Mouse (Mus musculus): ENCODE data around the gene Pfkfb4. TPM values are rescaled to one million over a fixed set of nuclear protein-coding genes. Genes with fewer than 3 reads are reported as not detected.

Gene Pfkfb4
- polyA plus RNA-seq, 1 experiment: 48.3 TPM

- no peak for DNase-seq (ENCODE audit: low read depth)
These were observed 66.6 kb downstream of the Pfkfb4 start for GRCm38 (mm10) chr9:109058006-109058765.

GRCm38 (mm10) chr9:109059136-109059903, 67.7 kb downstream of the Pfkfb4 start, which contains the start of gene Trex1:
Trex1 (minus strand) TSS chr9:109059734.
- DNase-seq (ENCODE audit: low read depth): peak; percentile 38

- no peak for DNase-seq (ENCODE audit: low read depth)
These were observed 68.8 kb downstream of the Pfkfb4 start for GRCm38 (mm10) chr9:109060184-109060897.

GRCm38 (mm10) chr9:109060898-109061295, 69.3 kb downstream of the Pfkfb4 start:
- DNase-seq (ENCODE audit: low read depth): no peak

GRCm38 (mm10) chr9:109068095-109068735, 76.6 kb downstream of the Pfkfb4 start:
- DNase-seq (ENCODE audit: low read depth): no peak

GRCm38 (mm10) chr9:109073661-109074573, 82.3 kb downstream of the Pfkfb4 start, which contains the start of gene Atrip:
Atrip (minus strand) TSS chr9:109074124.
- DNase-seq (ENCODE audit: low read depth): no peak

- DNase-seq (ENCODE audit: low read depth): no peak
These were observed 88.9 kb downstream of the Pfkfb4 start for GRCm38 (mm10) chr9:109080516-109080915.

- no peak for DNase-seq (ENCODE audit: low read depth)
These were observed 90.2 kb downstream of the Pfkfb4 start for GRCm38 (mm10) chr9:109081749-109082123.

Other genes starting within 250 kb of the Pfkfb4 start
- 261 and 273 TPM in 2 replicates for gene Ip6k2, start 208.0 kb upstream of the Pfkfb4 start, polyA plus RNA-seq (2012; rRNA removed)
- gene Nckipsd, start 183.4 kb upstream of the Pfkfb4 start, polyA plus RNA-seq (2012; rRNA removed): 43.0 and 46.4 TPM in 2 replicates
- gene Celsr3, start 165.5 kb upstream of the Pfkfb4 start, polyA plus RNA-seq (2012; rRNA removed): 1.0 and 1.1 TPM in 2 replicates
- gene Slc26a6, start 138.5 kb upstream of the Pfkfb4 start, polyA plus RNA-seq (2012; rRNA removed): 10.7 and 17.5 TPM in 2 replicates
- gene Tmem89, start 77.2 kb upstream of the Pfkfb4 start, polyA plus RNA-seq (2012; rRNA removed): 0.69 and 0.98 TPM in 2 replicates
- 396 and 468 TPM in 2 replicates for gene Uqcrc1, start 55.1 kb upstream of the Pfkfb4 start, polyA plus RNA-seq (2012; rRNA removed)
- 17.9 and 18.8 TPM in 2 replicates for gene Col7a1, start 38.2 kb upstream of the Pfkfb4 start, polyA plus RNA-seq (2012; rRNA removed)
- gene Ucn2, start 5.8 kb upstream of the Pfkfb4 start, polyA plus RNA-seq (2012; rRNA removed): 2.1 and 3.0 TPM in 2 replicates
- gene Shisa5, start 46.8 kb downstream of the Pfkfb4 start, polyA plus RNA-seq (2012; rRNA removed): 224 and 225 TPM in 2 replicates
- 48.4 and 60.7 TPM in 2 replicates for gene Trex1, start 68.0 kb downstream of the Pfkfb4 start, polyA plus RNA-seq (2012; rRNA removed)
- gene Atrip, start 82.3 kb downstream of the Pfkfb4 start, polyA plus RNA-seq (2012; rRNA removed): 21.9 and 24.2 TPM in 2 replicates
- gene Ccdc51, start 90.7 kb downstream of the Pfkfb4 start, polyA plus RNA-seq (2012; rRNA removed): 5.1 and 6.2 TPM in 2 replicates
- 28.8 and 29.5 TPM in 2 replicates for gene Tma7, start 90.8 kb downstream of the Pfkfb4 start, polyA plus RNA-seq (2012; rRNA removed)
- gene Plxnb1, start 103.6 kb downstream of the Pfkfb4 start, polyA plus RNA-seq (2012; rRNA removed): 11.9 and 13.9 TPM in 2 replicates
- not detected in 2 replicates for gene Fbxw21, start 170.3 kb downstream of the Pfkfb4 start, polyA plus RNA-seq (2012; rRNA removed)
- gene Fbxw13, start 204.2 kb downstream of the Pfkfb4 start, polyA plus RNA-seq (2012; rRNA removed): not detected in 2 replicates
- gene Fbxw20, start 243.0 kb downstream of the Pfkfb4 start, polyA plus RNA-seq (2012; rRNA removed): not detected in 2 replicates

All from gonadal fat pad, adult 2 months (tissue).